Mouse (Mus musculus) cerebellum, adult 9-11 months (tissue): ENCODE data around the gene Zfp444.

ENCODE experiments used
- DNase-seq: peaks from one replicate; pipeline ENCODE4 v3.0.0; 2022

Zfp444 gene

DNA sequence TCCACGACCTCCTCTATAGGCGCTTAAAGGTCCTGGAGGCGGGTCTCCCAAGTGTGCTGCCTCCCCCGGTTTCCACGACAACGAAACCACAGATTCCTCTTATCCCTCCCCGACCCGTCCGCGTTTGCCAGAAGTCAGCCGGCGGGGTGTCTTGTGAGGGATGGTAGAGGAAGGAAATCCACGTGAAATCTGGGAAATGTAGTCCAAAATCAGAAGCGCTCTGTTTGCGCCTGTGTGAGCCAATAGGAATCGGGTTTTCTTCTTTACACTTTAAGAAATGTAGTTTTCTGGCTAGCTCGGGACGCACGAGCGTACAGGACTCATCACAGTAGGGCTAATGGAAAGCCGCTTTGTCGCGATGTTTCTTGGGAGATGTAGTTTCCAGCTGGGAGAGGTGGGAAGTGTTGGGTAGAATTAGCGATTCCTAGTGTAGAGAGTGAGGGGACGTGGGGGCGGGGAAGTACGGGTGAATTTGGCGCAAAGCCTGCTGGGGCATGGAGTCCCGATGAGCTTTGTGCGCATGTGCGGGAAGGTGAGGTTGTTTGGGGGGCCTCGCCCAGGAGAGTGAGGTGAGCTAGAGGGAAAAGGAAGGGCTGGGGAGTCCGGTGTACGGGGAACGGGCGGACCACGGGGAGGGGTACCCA, at the start of gene Zfp444:
Zfp444 (plus strand) TSS at position 221 of the 644 bp plus-strand sequence.
- DNase-seq: peak; percentile 99

- DNase-seq: peak; percentile 82
Observed at GRCm38 (mm10) chr7:6126690-6127448, 45.2 kb upstream of the Zfp444 start.

DNA sequence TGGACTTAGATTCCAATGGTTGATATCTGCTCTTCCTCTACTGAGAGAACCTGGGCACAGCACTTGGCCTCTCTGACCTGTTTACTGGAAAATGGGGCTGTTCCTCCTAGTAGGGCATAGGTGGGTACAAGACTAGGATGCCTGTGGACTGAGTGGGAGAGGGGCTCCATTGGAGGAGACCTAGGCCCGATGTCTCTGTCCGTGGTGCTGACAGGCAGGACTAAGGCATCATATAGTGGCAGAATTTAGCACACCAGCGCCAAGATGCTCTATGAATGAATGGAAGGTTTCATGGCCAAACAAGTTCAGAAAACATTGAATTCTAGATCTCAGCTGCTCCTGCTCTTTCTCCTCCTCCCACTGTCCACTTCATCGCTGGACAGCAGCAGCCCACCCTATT, 41.7 kb upstream of the Zfp444 start:
- no peak for DNase-seq

- DNase-seq: no peak
Observed at GRCm38 (mm10) chr7:6132646-6133045, 39.4 kb upstream of the Zfp444 start.

DNA sequence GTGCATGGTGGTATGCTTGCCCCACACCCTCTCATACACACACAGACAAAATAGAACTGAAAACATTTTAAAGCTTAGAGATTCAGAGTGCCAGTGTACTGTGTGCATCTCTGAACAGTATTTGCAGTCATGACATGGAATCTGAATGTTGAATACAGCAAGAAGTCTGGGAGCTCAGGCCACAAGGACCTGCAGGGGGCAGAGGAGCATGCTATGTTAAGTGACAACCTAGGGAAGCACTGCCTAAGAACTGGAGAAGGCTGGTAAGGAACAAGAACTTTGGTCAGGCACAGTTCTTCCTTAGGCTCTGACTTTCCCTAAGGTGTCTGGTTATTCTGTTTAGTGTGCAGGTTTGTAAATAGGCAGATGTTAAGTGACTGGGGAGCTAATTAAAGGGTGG, 35.5 kb upstream of the Zfp444 start:
- no peak for DNase-seq

- DNase-seq: no peak
Observed at GRCm38 (mm10) chr7:6139295-6139694, 32.7 kb upstream of the Zfp444 start.

DNA sequence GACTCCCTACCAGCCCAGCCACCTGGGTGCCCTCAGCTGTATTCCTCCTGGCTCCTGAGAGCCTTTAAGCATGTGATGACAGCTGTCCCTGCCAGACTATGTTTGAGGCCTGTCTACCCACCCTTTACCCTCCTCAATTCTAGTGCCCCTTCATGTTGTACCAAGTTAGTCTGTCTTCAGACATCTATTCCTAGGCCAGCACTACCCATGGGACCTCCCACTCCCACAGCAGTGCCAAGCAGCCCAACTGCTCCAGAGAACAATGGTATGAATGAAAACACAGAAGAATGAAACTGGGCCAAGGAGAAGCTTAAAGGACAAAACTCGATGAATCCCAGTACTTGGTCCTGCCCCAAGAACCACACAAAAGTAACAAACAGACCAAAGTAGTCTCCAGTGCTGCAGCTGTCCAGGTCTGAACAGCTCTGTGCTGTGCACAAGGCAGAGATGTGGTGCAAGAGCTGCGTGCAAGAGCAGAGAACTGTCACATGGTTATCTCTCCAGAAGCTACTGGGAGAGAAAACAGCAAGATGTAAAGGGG, 28.0 kb upstream of the Zfp444 start:
- no peak for DNase-seq

DNA sequence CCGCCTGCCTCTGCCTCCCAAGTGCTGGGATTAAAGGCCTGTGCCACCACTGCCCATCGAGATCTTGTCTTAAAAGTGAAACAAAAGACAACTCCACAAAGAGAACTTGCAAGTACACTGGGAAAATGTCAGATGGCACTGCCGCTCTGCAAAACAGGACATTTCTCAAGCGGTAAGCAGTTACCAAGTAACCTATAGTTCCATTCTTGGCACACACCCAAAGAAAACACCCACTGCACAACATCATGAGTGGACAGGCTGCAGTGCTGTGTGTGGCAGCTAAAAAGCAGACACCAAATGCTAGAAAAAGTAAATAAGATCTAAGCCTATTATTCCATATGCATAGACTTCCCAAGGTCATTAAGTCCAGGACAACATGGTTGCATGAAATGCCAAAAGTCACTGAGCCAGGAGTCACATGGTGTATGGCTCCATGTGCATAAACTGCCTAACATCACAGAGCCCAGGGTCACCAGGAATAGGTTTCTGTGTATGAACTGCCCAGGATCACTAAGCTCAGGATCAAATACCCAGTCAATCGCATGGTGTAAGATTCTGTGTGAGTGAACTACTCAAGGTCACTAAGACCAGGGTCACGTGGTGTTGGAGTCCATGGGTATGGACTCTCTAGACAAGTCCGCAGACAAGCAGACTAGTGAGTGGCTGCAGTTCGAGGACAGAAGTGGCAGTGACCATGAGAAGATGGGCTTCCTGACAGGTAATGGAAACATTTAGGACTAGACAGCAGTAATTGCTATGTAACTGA, 26.4 kb upstream of the Zfp444 start:
- no peak for DNase-seq

DNA sequence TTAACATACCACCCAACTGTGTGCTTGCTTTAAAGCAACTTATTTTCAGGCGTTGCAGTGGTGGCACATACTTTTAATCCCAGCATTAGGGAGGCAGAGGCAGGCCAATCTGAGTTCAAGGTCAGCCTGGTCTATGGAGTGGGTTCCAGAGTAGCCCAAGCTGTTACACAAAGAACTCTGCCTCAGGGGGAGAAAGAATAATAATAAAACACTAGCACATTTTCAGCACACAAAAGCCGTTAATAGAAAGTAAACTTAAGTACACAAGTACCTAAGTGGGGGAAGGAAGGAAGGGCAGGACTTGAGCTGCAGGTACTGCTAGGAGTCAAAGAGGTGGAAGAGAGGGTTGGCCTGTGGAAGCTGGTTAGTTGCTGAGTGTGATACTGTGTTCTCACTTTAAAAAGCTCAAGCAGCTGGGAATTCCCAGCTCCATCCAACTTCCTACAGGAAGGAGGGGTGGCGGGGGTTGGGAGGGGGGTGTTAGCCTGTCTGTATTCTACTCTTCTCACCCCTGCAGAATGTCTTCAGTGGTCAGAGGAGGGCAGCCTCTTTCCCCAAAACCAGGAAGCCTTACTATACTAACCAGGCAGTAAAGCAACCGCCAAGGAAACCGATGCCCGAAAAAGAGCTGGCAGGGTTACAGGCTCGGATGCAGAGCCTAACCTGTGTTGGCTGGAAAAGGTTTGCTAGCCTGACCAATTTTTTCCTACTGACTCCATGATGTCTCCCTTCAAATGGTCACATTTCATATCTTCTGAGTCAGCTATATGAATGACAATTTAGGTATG, 25.6 kb upstream of the Zfp444 start:
- DNase-seq: no peak

GRCm38 (mm10) chr7:6146982-6147325, 25.1 kb upstream of the Zfp444 start:
- DNase-seq: no peak

DNA sequence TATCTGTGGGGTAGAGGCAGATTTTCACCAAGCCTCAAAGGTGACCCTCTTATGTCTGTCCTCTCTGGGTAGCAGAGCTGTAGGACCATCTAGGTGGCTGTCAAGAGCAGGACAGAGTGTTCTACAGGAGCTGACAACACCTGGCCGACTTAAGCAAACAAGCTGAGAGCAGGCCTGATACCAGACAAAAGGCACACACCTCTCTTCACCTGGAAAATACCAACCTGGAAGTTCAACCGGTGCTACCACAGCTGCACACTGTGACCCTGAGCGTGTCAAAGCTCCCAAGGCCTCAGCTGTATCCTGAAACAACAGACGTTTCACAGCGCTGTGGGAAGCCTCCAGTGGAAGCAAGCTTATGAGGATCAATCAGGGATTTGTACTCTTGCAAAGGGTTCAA, 24.3 kb upstream of the Zfp444 start:
- no peak for DNase-seq

- no peak for DNase-seq
Observed at GRCm38 (mm10) chr7:6151266-6151665, 20.8 kb upstream of the Zfp444 start.

DNA sequence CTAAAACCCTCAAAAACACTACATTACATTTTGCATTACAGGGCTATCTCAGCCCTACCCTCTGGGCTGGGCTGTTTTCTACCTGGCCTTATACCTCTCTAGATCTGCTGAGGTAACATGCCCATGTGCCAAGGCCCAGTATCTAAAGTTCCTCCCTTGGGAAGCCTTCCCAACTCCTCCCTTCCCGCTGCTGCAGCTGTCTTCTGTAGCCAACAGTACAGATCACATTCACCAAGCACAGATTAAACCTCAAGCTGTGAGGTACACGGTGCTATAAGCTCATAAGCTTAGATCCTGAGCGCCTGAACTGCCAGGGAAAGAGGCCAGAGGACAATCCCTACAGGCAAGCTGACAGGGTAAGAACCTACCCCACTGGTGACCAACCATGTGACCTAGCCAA, 20.0 kb upstream of the Zfp444 start:
- no peak for DNase-seq

DNA sequence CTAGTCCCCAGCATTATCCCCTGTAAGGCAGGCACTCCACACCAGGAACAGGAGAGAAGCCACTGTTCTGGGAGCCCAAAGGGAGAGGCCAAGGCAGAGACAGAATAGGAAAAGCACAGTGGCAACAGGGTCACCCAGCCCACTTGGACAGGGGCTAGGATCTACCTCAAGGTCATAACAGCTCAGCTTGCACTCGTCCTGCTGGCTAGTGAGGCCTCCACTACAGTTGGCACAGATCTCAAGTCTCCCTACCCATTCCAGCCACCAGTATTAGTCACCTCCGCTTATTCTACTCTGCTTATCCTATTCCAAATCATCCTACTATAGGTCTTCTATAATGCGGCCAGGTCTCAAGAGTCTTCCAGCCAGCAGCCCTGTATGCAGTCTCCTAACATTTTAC, 18.9 kb upstream of the Zfp444 start:
- peak; percentile 29 for DNase-seq

GRCm38 (mm10) chr7:6154164-6154563, 17.9 kb upstream of the Zfp444 start:
- no peak for DNase-seq

DNA sequence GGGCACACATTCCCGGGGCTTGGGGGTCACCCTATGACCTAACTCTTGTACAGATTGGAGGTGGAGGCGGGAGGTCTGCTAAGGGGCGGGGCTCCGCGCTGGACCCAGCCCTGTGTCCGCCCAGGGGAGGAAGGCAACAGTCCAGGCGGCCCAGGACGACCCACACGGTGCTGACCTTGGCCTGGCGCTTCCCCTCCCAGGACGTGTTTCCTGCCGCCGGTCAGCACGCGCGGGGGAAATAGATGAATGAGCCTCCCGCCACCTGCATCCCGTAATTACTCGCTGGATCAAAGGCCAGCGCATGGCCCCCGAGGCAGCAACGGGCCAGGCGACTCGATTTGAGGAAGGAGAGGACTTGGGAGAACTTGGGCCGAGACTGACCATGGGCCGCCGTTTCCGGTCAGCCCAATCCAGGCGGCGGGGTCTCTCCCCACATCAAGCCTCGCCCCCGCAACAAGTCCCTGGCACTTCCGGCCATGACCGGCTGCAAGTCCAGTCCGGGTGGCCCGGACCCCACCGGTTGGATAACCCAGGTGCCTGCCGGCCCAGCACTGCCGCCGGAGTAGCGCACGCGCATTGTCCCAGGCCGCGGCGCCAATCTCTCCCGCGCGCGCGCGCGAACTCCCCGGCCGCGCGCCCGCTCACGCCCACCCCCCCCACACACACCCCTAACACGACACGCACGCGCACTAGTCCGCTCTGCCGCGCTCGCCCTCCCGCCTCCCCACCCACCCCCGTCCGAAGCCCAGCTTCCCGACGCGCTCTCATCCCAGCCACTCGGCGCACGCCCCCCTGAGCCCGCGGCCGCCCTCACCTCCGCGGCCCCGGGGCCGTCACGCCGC, 16.8 kb upstream of the Zfp444 start:
- DNase-seq: peak; percentile 88

GRCm38 (mm10) chr7:6155901-6156411, 16.1 kb upstream of the Zfp444 start, which contains the start of gene Zfp787:
Zfp787 (minus strand) TSS chr7:6155997.
- peak; percentile 98 for DNase-seq

- peak; percentile 38 for DNase-seq
Observed at GRCm38 (mm10) chr7:6156901-6157472, 15.0 kb upstream of the Zfp444 start.

- no peak for DNase-seq
Observed at GRCm38 (mm10) chr7:6157479-6157878, 14.5 kb upstream of the Zfp444 start.

DNA sequence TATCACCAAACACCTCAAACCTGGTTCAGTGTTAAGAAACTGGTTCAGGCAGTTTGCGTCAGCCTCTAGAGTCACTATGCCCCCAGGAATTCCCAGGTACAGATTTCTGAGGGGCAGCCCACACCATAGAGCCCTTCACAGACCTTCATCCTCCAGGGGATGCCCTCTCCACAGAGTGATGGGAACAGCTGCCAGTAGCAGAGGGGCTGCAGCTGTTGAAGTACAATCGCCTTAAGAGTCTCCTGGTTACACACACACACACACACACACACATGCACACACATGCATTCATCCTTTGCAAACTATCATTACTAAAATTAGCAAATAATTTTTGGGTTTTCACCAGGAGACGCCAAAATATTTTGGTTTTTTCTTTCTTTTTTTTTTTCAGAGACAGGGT, 12.4 kb upstream of the Zfp444 start:
- no peak for DNase-seq

DNA sequence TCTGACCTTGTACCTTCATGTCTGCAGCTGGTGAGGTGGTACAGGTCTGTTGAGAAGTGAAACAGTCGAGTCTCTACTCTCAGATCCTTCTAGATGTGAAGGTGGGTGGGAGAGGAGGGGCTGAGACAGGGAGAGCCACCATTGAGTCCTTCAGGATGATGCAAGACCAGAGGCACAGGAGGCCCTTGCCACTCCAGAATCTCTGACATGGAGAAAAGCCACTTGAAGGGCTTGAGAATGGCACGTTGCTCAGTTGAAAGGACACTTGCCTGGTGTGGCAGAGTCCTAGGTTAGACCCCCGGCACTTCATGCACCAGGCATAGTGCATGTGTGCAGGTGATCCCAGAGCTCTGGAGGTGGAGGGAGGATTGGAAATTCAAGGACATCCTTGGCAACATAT, 10.5 kb upstream of the Zfp444 start:
- DNase-seq: no peak
